Mouse (Mus musculus): ENCODE measurements around the gene Ccer1. TPM values are rescaled to one million over a fixed set of nuclear protein-coding genes. Genes with fewer than 3 reads are reported as not detected.

The Ccer1 gene
- polyA plus RNA-seq (2012; ENCODE audit: insufficient read depth, low replicate concordance): not detected in 2 replicates

- Histone ChIP-seq H3K4me1 (no peaks in the 10 kb centered on the region), H3K36me3 (replicated peaks; ENCODE audit: low read length) (no peaks in the 10 kb centered on the region), H3K27me3 (replicated peaks) (no peaks in the 10 kb centered on the region), H3K4me3 (replicated peaks) (peak within 1 kb of the TSS; percentile 12), H3K9me3 (peaks cover 20% of the 10 kb centered on the region)
- TF ChIP-seq FLI1 (IDR thresholded peaks at IDR 0.05; ENCODE audit: low read length) (no peak), GATA1 (IDR thresholded peaks at IDR 0.05; ENCODE audit: borderline replicate concordance, low read length) (no peak)
Observed at GRCm38 (mm10) chr10:97692913-97693312, at the start of gene Ccer1. TSS of gene Ccer1 (plus strand) at chr10:97693059.

DNA sequence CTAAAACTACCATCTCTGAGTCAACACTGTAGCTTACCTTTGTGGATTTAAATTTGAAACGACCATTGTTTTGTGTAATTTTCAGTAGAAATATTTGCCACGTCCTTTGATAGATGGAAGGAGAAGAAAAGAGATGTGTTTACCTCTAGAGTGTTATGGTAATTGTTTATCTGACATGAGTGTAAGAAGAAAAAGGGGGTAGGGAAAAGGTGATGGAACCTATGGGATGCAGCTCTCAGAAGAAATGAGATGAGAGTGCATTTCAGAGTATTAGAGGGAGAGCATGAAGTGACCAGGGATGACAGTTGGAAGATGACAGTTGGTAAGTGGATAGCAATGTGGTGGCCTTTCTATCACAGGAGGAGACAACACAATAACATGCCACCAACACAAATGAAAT lies 49.1 kb upstream of the Ccer1 start, which contains the start of gene Epyc:
Gene Epyc, plus strand, starts transcription at position 301 of the 400 bp plus-strand sequence.
- Histone ChIP-seq H3K4me3 (replicated peaks) (no peak within 1 kb of the TSS), H3K27me3 (replicated peaks) (no peaks in the 10 kb centered on the region), H3K9me3 (no peaks in the 10 kb centered on the region), H3K36me3 (replicated peaks; ENCODE audit: low read length) (no peaks in the 10 kb centered on the region), H3K4me1 (no peaks in the 10 kb centered on the region)
- no peak for TF ChIP-seq FLI1 (IDR thresholded peaks at IDR 0.05; ENCODE audit: low read length)
- no peak for TF ChIP-seq GATA1 (IDR thresholded peaks at IDR 0.05; ENCODE audit: borderline replicate concordance, low read length)

DNA sequence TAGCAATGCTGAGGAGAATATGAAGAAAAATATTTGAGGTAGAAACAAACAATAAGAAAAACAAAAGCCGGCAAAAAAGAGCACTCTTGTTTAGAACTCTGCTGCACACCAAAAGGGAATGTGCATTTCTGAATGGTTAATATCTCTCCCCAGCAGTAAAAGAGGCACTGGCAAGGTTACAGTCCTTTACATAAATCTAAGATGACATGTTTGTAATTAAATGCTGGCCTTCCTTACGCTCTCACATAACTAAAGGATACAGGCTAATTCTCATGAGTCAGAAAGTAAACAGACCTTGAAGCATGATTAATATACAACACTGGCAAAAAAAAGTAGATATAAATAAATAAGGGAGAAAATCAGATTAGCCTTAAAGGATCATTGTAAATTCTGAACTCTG lies 42.5 kb upstream of the Ccer1 start:
- no peak for TF ChIP-seq GATA1 (IDR thresholded peaks at IDR 0.05; ENCODE audit: borderline replicate concordance, low read length)

DNA sequence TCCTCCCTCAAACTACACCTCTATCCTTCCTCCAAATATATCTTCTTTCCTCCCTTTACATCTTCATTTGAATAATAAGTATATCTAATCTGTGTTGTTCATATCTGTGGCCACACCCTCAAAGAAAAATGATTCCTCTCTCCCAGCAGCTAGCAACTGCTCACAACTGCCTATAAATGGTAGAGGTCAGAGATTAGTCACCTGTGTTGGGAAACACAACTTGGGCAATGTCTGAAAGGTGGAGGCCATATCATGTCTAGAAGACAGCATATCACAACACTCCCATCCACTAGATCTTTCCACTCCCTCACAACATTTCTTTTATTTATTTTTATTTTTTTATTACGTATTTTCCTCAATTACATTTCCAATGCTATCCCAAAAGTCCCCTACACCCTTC lies 33.4 kb upstream of the Ccer1 start:
- TF ChIP-seq GATA1 (IDR thresholded peaks at IDR 0.05; ENCODE audit: borderline replicate concordance, low read length): no peak
- no peak for TF ChIP-seq FLI1 (IDR thresholded peaks at IDR 0.05; ENCODE audit: low read length)

More for the DNA sequence above, 42.5 kb upstream of the Ccer1 start:
- no peaks in the 10 kb centered on the region for H3K4me1 ChIP-seq
- no peak overlapping the region for H3K4me3 ChIP-seq (replicated peaks)
- H3K9me3 ChIP-seq: 0 out of 2 replicates have a peak, but pooled peaks cover 2% of the 10 kb centered on the region
- H3K36me3 ChIP-seq (replicated peaks; ENCODE audit: low read length): no peaks in the 10 kb centered on the region
- H3K27me3 ChIP-seq (replicated peaks): no peaks in the 10 kb centered on the region

GRCm38 (mm10) chr10:97668656-97669055 lies 24.2 kb upstream of the Ccer1 start:
- no peak for TF ChIP-seq FLI1 (IDR thresholded peaks at IDR 0.05; ENCODE audit: low read length)
- TF ChIP-seq GATA1 (IDR thresholded peaks at IDR 0.05; ENCODE audit: borderline replicate concordance, low read length): no peak
- Histone ChIP-seq H3K36me3 (replicated peaks; ENCODE audit: low read length) (no peaks in the 10 kb centered on the region), H3K4me3 (replicated peaks) (no peak overlapping the region), H3K4me1 (no peaks in the 10 kb centered on the region), H3K9me3 (0 out of 2 replicates have a peak, but pooled peaks cover 4% of the 10 kb centered on the region), H3K27me3 (replicated peaks) (no peaks in the 10 kb centered on the region)

More for the DNA sequence above, 33.4 kb upstream of the Ccer1 start:
- H3K9me3 ChIP-seq: no peaks in the 10 kb centered on the region
- H3K36me3 ChIP-seq (replicated peaks; ENCODE audit: low read length): no peaks in the 10 kb centered on the region
- no peaks in the 10 kb centered on the region for H3K4me1 ChIP-seq
- no peak overlapping the region for H3K4me3 ChIP-seq (replicated peaks)
- H3K27me3 ChIP-seq (replicated peaks): no peaks in the 10 kb centered on the region

DNA sequence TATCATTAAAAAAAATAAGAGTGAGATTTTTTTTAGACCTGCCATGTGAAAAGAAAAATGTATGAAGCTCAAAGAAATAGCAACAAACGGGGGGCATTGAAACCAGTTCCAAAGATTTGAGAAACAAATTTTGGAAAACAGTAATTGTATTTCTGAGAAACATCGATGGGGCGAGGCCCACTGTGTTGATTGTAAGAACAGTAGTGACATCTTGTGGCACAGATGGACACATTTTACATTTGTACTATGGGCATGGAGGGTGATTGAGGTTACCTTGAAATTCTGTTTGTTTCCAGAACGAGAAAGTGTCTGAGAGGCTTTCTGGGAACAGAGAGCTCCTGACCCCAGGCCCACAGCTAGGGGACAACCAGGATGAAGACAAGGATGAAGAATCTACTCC lies 22.7 kb upstream of the Ccer1 start:
- H3K9me3 ChIP-seq: 0 out of 2 replicates have a peak, but pooled peaks cover 4% of the 10 kb centered on the region
- no peaks in the 10 kb centered on the region for H3K36me3 ChIP-seq (replicated peaks; ENCODE audit: low read length)
- no peaks in the 10 kb centered on the region for H3K4me1 ChIP-seq
- H3K4me3 ChIP-seq (replicated peaks): no peak overlapping the region
- TF ChIP-seq FLI1 (IDR thresholded peaks at IDR 0.05; ENCODE audit: low read length): no peak
- no peaks in the 10 kb centered on the region for H3K27me3 ChIP-seq (replicated peaks)

DNA sequence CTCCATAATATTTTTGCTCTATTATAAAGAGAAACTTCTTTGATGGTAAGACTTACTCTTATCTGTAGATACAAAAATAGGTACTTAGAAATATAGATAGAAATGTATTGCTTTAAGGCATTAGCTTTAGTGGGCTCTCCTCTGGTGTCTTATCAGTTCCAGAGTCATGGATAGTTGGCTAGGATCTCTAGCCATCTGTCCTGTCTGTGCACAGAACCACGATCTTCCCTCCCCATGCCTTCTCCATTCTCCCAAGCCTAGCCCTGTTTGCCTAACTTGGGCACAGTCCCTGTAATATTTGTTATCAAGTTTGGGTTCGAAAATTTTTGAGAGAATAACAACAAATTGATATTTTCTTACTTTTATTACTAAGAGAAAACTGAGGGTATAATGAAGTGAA lies 19.6 kb upstream of the Ccer1 start:
- Histone ChIP-seq H3K4me3 (replicated peaks) (no peak overlapping the region), H3K36me3 (replicated peaks; ENCODE audit: low read length) (no peaks in the 10 kb centered on the region), H3K4me1 (no peaks in the 10 kb centered on the region), H3K9me3 (no peaks in the 10 kb centered on the region), H3K27me3 (replicated peaks) (no peaks in the 10 kb centered on the region)
- no peak for TF ChIP-seq GATA1 (IDR thresholded peaks at IDR 0.05; ENCODE audit: borderline replicate concordance, low read length)

DNA sequence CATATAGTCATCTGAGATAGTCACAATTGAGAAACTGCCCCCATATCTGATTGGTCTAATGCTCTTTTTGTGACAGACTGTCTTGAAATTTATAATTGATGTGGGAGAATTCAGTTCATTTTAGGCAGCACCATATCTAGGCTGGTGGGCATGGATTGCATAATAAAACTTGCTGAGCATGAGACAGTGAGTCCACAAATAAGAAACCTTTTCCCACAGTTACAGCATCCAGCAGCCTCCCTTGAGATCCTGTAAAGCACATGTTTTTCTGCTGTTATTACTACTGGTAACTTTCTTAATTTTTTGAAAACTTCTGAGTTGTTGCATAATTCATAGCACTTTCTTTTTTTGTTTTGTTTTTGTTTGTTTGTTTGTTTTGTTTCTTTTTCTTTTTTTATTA lies 9.9 kb upstream of the Ccer1 start:
- Histone ChIP-seq H3K9me3 (no peaks in the 10 kb centered on the region), H3K4me3 (replicated peaks) (no peak overlapping the region), H3K27me3 (replicated peaks) (no peaks in the 10 kb centered on the region), H3K36me3 (replicated peaks; ENCODE audit: low read length) (no peaks in the 10 kb centered on the region), H3K4me1 (no peaks in the 10 kb centered on the region)
- no peak for TF ChIP-seq FLI1 (IDR thresholded peaks at IDR 0.05; ENCODE audit: low read length)
- no peak for TF ChIP-seq GATA1 (IDR thresholded peaks at IDR 0.05; ENCODE audit: borderline replicate concordance, low read length)

DNA sequence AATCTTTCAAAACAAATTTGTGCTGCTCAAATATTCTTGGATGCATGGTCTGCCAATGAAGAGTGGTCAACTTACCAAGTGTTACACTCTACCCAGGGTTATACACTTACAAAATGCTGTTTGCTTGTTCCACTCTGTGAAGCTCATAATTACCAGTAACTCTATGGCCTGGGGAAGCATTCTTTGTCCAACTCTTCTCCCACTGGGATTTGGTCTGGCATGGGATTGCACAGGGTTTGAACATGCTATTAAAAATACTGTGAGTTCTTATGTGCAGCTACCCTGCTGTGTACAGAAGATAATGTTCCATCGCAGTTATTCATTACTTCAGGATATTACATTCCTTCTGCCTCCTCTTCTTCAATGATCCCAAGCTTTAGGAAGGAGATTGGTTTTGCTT lies 5.7 kb upstream of the Ccer1 start:
- Histone ChIP-seq H3K4me3 (replicated peaks) (no peak overlapping the region), H3K4me1 (no peaks in the 10 kb centered on the region), H3K9me3 (no peaks in the 10 kb centered on the region), H3K36me3 (replicated peaks; ENCODE audit: low read length) (no peaks in the 10 kb centered on the region), H3K27me3 (replicated peaks) (no peaks in the 10 kb centered on the region)
- no peak for TF ChIP-seq GATA1 (IDR thresholded peaks at IDR 0.05; ENCODE audit: borderline replicate concordance, low read length)
- no peak for TF ChIP-seq FLI1 (IDR thresholded peaks at IDR 0.05; ENCODE audit: low read length)

DNA sequence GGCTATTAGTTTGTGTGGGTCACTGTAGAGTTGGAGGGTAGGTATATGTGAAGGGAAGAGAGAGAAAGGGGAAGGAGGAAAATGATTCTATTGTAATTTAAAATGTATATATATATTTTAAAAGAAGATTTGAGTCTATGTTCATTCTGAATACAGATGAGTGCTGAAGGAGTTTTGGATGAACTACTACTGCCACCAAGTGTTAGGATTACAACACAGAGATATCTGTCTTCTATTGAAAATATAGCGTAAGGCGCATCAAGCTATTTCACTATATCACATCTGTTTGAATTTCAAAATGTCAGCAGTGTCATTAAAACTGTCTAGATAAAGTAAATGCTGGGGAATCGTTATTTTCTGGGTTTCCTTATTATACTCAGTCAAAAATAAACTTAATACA lies 3.4 kb upstream of the Ccer1 start:
- Histone ChIP-seq H3K4me1 (no peaks in the 10 kb centered on the region), H3K4me3 (replicated peaks) (no peak overlapping the region), H3K9me3 (peaks cover 18% of the 10 kb centered on the region), H3K36me3 (replicated peaks; ENCODE audit: low read length) (no peaks in the 10 kb centered on the region), H3K27me3 (replicated peaks) (no peaks in the 10 kb centered on the region)
- TF ChIP-seq FLI1 (IDR thresholded peaks at IDR 0.05; ENCODE audit: low read length) (no peak), GATA1 (IDR thresholded peaks at IDR 0.05; ENCODE audit: borderline replicate concordance, low read length) (no peak)

Data from megakaryocyte, embryonic 14.5 days (primary cell).